Mouse (Mus musculus) intestine, embryonic 14.5 days (tissue): ENCODE measurements around the gene Fam178b. TPM values are rescaled to one million over a fixed set of nuclear protein-coding genes. Genes with fewer than 3 reads are reported as not detected.

Source experiments
- ATAC-seq: fragments of 200-750 bp; cut with Nextera tagmentation; replicated peaks from 2 replicates; pipeline ENCODE4 v1.8.0; 2017; ENCODE audit warnings: low read depth, moderate number of reproducible peaks, moderate TSS enrichment, moderate library complexity; ENCODE audit not compliant: low FRiP score, low TSS enrichment
- DNase-seq: peaks from one replicate; pipeline ENCODE4 v3.0.0-alpha.2; 2018; ENCODE audit warnings: low spot score
- H3K27ac ChIP-seq: fragments of 300-500 bp; sonication (generic); 2 replicates; pipeline ENCODE4 v1.5.1; 2014; ENCODE audit warnings: low read depth, mild to moderate bottlenecking, control low read depth
- H3K27me3 ChIP-seq: fragments of 300-500 bp; sonication (generic); replicated peaks from 2 replicates; pipeline ENCODE4 v1.6.1; 2014; ENCODE audit warnings: low read length, control low read depth; ENCODE audit not compliant: control insufficient read depth, insufficient read depth
- H3K36me3 ChIP-seq: fragments of 300-500 bp; sonication (generic); 2 replicates; pipeline ENCODE4 v1.6.1; 2014; ENCODE audit warnings: low read length, control low read depth; ENCODE audit not compliant: control insufficient read depth, insufficient read depth
- H3K4me1 ChIP-seq: fragments of 300-500 bp; sonication (generic); replicated peaks from 2 replicates; pipeline ENCODE4 v1.6.1; 2014; ENCODE audit warnings: low read length, control low read depth, mixed read lengths; ENCODE audit not compliant: control insufficient read depth, insufficient read depth
- H3K4me2 ChIP-seq: fragments of 300-500 bp; sonication (generic); 2 replicates; pipeline ENCODE4 v1.6.1; 2014; ENCODE audit warnings: low read length
- H3K4me3 ChIP-seq: fragments of 300-500 bp; sonication (generic); 2 replicates; pipeline ENCODE4 v1.5.1; 2014; ENCODE audit warnings: low read depth, low read length, control low read depth, mixed read lengths
- H3K9ac ChIP-seq: fragments of 300-500 bp; sonication (generic); 2 replicates; pipeline ENCODE4 v1.6.1; 2014; ENCODE audit warnings: mild to moderate bottlenecking, low read length
- H3K9me3 ChIP-seq: fragments of 300-500 bp; sonication (generic); 2 replicates; pipeline ENCODE4 v1.6.1; 2016; ENCODE audit warnings: low read length, control low read depth; ENCODE audit not compliant: control insufficient read depth
- WGBS: fragments of 180-500 bp; shearing (Covaris S2); extraction: QIAGEN DNeasy Blood & Tissue Kit; methylation state at CpG from one replicate; pipeline ENCODE4 v1.1.7; 2014; 5-methylcytosine and 5-hydroxymethylcytosine counted together
- polyA plus RNA-seq: library from polyadenylated mRNA; unstranded; fragments of >200 nt; fragmentation: Nextera tagmentation; extraction: Ambion mirVana; gene quantifications from 2 replicates; pipeline ENCODE4 v1.2.1, GENCODE M21; 2014

The Fam178b gene
- 0.39 and 0.55 TPM in 2 replicates for polyA plus RNA-seq

DNA sequence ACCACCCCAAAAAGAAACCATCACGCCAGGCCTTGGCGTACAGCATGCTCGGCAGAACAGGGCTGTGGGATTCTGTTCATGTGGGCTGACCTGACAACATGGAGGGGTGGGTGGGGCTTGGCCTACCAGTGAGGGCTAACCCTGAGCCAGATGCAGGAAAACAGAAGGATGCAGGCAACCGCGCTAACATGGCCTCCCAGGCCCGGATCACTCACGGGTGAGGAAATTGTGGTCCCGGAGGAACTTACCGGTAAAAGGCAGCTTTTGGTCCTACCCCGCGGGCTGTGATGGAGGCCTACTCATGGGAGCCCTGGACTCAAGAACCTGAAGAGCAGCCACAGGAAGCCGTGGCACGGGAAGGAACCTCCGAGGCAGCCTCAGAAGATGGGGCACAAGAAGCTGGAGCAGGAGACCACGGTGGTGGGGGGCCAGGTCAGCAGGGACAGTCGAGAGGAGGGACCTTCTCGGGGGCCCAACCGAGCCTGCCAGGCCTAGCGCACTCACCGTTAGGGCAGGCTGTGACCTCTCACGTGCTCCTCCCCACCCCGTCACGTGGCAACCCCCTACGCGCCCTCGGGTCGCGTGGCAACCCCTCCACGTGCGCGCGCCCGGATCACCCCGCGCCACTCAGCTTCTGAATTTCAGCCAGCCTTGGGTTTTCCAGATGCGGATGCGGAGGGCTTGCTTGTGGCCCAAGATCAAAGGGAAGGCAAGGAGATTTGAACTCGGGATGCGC, at the start of gene Fam178b:
Gene Fam178b, minus strand, starts transcription at position 564 of the 736 bp plus-strand sequence.
- H3K4me3 ChIP-seq, result no peak within 1 kb of the TSS
- no peaks in the 10 kb centered on the region for H3K9me3 ChIP-seq
- no peaks in the 10 kb centered on the region for H3K36me3 ChIP-seq
- WGBS, result 90% methylated on average over 39 of the region's 39 CpGs
- H3K4me2 ChIP-seq, result no peak within 1 kb of the TSS
- no peak within 1 kb of the TSS for H3K27ac ChIP-seq
- no peak for DNase-seq
- peaks cover 3% of the 10 kb centered on the region; the same call in 1 of the 2 replicates for H3K4me1 ChIP-seq
- no peak; the same call in 1 of the 2 replicates for ATAC-seq
- H3K27me3 ChIP-seq, result no peaks in the 10 kb centered on the region
- H3K9ac ChIP-seq, result no peak within 1 kb of the TSS

DNA sequence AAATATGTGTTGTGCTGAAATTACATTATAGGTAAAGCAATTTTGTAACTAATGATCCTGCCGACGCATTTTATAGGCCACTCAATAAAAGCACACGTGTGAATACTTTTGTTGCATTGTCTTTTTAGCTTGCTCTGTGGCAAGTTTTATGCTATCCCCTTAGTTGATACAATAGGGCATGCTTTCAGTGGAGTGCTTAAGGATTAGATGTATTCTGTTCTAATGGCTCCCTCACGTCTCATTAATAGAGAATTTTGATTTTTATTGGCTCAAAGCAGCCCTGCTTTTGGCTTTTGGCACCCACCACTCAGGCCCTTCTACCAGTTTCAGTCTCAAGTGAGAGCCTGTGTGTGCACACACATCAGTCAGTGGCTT, 41.1 kb upstream of the Fam178b start:
- Histone ChIP-seq H3K9ac (no peak overlapping the region), H3K9me3 (no peaks in the 10 kb centered on the region), H3K27me3 (no peaks in the 10 kb centered on the region), H3K4me1 (peaks cover 7% of the 10 kb centered on the region; the same call in 1 of the 2 replicates), H3K4me3 (no peak overlapping the region), H3K4me2 (no peak overlapping the region), H3K36me3 (no peaks in the 10 kb centered on the region), H3K27ac (no peak overlapping the region)
- DNase-seq (no peak), ATAC-seq (no peak)
- 69% methylated on average over 4 of the region's 4 CpGs for WGBS

DNA sequence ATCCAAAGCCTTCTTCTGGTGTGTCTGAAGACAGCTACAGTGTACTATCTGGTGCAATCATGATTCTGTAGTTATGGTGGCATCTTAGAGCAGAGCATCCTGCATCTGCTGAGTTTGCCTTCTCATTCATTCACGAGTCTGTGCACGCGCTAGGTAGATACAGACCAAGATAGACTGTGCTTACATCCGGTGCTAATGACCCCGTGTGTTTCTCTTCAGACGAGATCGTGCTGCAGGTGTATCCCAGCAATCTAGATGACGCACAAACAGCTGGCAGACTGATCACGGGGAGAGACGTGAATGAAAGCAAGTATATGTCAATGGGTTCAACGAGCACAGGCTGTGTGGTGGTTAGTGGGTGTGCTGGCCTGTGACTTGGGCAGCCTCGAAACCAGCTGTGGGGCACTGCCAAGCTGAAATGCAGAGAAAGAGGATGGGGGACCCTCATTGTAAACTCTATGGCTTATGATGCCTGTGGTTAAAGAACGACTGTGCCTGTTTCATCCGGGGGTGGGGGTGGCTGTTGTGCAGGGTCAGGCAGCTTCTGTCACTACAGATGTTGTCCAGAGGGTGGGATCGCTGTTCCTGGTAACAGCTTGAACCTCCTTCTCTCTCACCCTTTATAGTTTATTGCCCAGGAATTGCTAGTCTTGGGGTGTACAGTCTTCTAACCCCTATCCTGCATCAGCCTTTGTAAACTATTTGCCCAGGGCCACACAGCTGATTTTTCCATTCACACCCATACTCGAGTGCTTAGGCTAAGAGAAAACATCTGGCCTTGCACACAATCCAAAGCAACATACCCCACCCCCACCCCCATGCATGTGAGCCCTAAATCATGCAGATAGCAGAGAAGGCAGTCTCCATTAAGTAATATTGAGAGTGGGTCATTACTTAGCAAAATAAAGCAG, 40.4 kb upstream of the Fam178b start:
- WGBS, result 53% methylated on average over 16 of the region's 16 CpGs
- no peaks in the 10 kb centered on the region for H3K27me3 ChIP-seq
- H3K9ac ChIP-seq, result no peak overlapping the region
- H3K4me1 ChIP-seq, result peaks cover 7% of the 10 kb centered on the region; the same call in 1 of the 2 replicates
- H3K4me3 ChIP-seq, result no peak overlapping the region
- ATAC-seq (no peak), DNase-seq (no peak)
- no peak overlapping the region for H3K4me2 ChIP-seq
- H3K36me3 ChIP-seq, result no peaks in the 10 kb centered on the region
- no peaks in the 10 kb centered on the region for H3K9me3 ChIP-seq
- no peak overlapping the region for H3K27ac ChIP-seq

DNA sequence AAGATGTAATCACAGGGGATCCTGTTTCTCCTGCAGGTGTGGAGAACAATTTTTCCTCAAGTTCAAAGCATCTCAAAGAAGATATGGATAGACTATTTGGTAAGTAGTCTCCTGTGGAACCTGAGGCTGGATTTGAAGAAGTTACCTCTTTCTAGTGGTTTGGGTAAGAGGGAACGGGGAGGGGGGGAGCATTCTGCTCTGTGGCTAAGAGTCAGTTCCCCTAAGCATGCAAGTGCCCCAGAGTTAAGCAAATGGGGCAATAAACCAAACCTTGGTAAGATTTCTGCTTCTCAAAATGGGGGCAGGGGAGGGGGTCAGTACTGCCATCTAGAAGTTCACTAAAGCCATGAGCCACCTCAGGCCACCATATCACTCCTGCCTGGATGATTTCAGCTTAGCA, 35.8 kb upstream of the Fam178b start:
- no peak overlapping the region for H3K4me3 ChIP-seq
- H3K27me3 ChIP-seq, result no peaks in the 10 kb centered on the region
- no peak for DNase-seq
- no peak overlapping the region for H3K27ac ChIP-seq
- H3K4me1 ChIP-seq, result peaks cover 7% of the 10 kb centered on the region; the same call in 1 of the 2 replicates
- no peak overlapping the region for H3K9ac ChIP-seq
- ATAC-seq, result no peak
- 82% methylated on average over 1 of the region's 1 CpGs for WGBS
- H3K36me3 ChIP-seq, result no peaks in the 10 kb centered on the region
- no peaks in the 10 kb centered on the region for H3K9me3 ChIP-seq
- no peak overlapping the region for H3K4me2 ChIP-seq

DNA sequence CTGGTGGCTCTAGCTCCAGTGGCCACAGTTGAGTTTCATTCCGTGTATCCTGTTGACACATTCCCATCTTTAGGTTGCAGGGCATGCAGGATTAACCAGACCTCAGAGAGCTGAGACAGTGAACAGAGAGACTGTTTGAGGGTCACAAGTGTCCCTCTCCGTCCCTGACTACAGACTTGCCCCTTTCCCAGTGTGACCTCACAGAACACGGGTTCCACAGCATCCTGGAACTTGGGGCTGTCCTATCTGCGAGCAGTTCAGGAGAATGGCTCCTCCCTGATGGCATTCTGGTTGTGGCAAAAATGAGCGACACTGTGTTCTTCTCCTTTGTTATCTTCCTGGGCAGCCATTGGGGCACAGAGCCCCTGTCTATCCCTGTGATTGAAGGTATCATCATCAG, 31.3 kb upstream of the Fam178b start, which contains the start of gene Actr1b:
Gene Actr1b, minus strand, starts transcription at position 112 of the 400 bp plus-strand sequence.
- WGBS, result 88% methylated on average over 5 of the region's 5 CpGs
- no peak for ATAC-seq
- H3K27ac ChIP-seq, result no peak within 1 kb of the TSS
- H3K4me1 ChIP-seq, result no peaks in the 10 kb centered on the region
- H3K4me2 ChIP-seq, result no peak within 1 kb of the TSS
- no peaks in the 10 kb centered on the region for H3K36me3 ChIP-seq
- no peak within 1 kb of the TSS for H3K4me3 ChIP-seq
- no peak for DNase-seq
- H3K27me3 ChIP-seq, result no peaks in the 10 kb centered on the region
- H3K9me3 ChIP-seq, result no peaks in the 10 kb centered on the region
- H3K9ac ChIP-seq, result no peak within 1 kb of the TSS

DNA sequence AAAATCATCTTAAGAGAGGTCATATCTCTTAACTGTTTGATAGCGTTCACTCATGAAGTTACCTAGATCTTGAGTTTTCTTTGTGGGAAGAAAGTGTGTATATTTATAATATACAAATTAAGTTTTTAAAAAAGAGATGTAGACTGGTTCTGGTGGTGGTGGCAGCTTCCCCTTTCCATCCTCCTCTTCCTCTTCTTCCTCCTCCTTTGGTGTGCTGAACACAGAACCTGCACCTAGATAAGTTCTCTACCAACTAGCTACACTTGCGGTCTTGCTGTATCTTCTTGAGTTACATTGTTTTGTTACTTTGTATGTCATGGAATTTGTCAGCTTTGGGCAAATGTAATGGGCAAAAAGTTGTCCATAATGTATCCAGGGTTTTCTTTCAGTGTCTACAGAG, 28.1 kb upstream of the Fam178b start:
- no peak overlapping the region for H3K4me2 ChIP-seq
- DNase-seq, result no peak
- no peaks in the 10 kb centered on the region for H3K27me3 ChIP-seq
- WGBS, result 93% methylated on average over 2 of the region's 2 CpGs
- no peak overlapping the region for H3K27ac ChIP-seq
- peaks cover 12% of the 10 kb centered on the region for H3K4me1 ChIP-seq
- no peaks in the 10 kb centered on the region for H3K9me3 ChIP-seq
- no peak for ATAC-seq
- no peak overlapping the region for H3K4me3 ChIP-seq
- H3K9ac ChIP-seq, result no peak overlapping the region
- H3K36me3 ChIP-seq, result peaks cover 19% of the 10 kb centered on the region

DNA sequence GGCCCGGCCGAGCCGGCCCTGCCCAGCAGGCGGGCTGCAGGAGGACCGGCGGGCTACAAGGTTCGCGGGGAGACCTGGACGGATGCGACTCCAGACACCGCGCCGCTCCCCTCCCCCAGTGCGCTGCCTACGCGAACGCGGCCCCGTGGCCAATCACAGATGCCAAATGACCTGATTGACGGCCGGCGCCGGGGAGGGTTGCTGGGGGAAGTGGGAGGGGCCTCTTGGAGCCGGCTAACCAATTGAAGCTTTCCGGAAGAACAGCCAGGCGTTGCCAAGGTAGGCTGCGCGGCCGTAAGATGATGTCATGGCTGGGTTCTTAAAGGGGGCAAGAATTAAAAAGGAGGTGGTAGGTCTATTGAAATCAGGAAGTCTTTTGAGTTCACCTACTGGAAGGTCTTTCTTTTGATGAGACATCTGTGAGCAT, 26.9 kb upstream of the Fam178b start, which contains the start of gene 4933424G06Rik:
Gene 4933424G06Rik, plus strand, starts transcription at position 296 of the 427 bp plus-strand sequence.
- 1% methylated on average over 29 of the region's 29 CpGs for WGBS
- H3K27ac ChIP-seq, result peak within 1 kb of the TSS; percentile 72
- H3K27me3 ChIP-seq, result no peaks in the 10 kb centered on the region
- H3K9me3 ChIP-seq, result no peaks in the 10 kb centered on the region
- peak within 1 kb of the TSS; percentile 73 for H3K4me3 ChIP-seq
- ATAC-seq (peak; percentile 97), DNase-seq (peak; percentile 97)
- peak within 1 kb of the TSS; percentile 71 for H3K9ac ChIP-seq
- peaks cover 12% of the 10 kb centered on the region for H3K4me1 ChIP-seq
- peaks cover 32% of the 10 kb centered on the region for H3K36me3 ChIP-seq
- peak within 1 kb of the TSS; percentile 80 for H3K4me2 ChIP-seq

DNA sequence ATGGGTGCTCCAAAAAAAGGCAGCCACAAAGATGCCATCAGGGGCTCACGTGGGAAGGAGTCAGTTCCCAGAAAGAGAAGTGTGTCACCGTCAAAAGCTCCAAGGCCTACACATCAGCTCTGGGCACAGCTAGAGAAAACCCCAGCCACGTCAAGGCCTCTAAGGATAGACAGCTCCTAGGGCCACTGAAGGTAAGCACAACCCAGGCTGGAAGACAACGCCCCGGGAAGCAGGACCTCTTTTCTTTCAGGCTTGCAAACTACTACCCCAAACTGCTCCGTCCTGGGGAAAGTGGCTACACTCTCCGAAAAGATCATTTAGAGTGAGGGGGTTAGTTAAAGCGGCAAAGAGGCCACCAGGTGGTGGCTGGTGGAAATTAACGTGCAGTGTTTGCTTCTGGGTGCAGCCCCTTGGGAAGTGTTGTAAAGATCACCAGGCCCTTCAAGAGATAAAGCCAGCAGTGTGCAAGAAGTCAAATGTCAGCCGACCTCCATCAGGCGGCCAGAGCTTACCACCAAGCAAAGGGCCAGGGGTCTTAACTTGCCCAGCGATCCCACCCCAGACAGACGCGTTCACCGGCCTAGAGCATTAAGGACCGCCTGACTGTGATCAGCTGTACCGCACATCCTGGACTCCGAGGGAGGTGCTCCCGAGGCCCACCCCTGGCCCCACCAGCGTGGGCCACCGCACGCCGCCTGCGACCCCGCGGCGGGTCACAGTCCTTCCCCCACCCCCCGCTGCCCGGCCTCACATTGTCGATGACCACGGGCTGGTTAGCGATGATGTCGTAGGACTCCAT, 26.3 kb upstream of the Fam178b start:
- Histone ChIP-seq H3K4me2 (peak overlapping the region; percentile 80), H3K27me3 (no peaks in the 10 kb centered on the region), H3K36me3 (peaks cover 38% of the 10 kb centered on the region), H3K4me1 (peaks cover 12% of the 10 kb centered on the region), H3K4me3 (peak overlapping the region; percentile 73), H3K27ac (peak overlapping the region; percentile 72), H3K9me3 (no peaks in the 10 kb centered on the region), H3K9ac (peak overlapping the region; percentile 71)
- WGBS, result under 1% methylated on average over 33 of the region's 33 CpGs
- no peak for DNase-seq
- ATAC-seq, result peak; percentile 79
